9 mouse cellular contexts compared by ENCODE assay signal in the genomic region with DNA sequence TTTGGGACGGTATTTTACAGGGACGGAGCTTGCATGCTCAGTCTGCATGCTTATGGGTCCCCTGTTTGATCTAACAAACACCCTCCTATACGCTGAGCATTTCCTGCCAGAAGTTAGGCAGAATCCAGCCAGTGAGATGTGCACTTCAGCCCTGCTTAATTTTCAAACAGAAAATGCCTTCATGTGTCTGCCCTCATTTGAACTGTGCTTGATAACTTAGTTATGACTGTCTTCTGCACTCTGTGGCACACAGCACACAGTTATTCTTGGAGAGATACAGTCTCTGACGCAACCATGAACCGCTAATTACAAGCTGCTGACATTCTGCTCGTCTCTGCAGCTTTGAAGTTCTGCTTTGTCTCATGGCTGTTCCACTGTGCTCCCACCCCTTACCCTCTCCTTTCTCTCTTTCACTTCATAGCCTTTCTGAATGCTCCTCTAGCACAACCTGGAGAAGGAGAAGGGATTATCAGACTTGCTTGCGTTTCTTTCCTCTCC.
A peak's percentile ranks its signal among the peaks of the same experiment; 100 is the strongest.
DNase-seq lines count a peak whose midpoint lies in the region; ATAC-seq and TF ChIP-seq lines count a peak whose summit lies in the region.
"Had no signal": no experiment of that assay in that cellular context is flagged by ENCODE, and none has a peak within 500 bp of the region (broad histone marks: within the 10 kb centered on the region; RNA-seq: fewer than 3 reads in every experiment).

No protein-coding gene starts in this region.

- H3K4me2 ChIP-seq in embryonic facial prominence, embryonic 15.5 days (replicated peaks), result peak overlapping the region; percentile 53
- peak overlapping the region; percentile 70 for H3K4me2 ChIP-seq in heart, embryonic 15.5 days
- H3K4me2 ChIP-seq in liver, embryonic 14.5 days (ENCODE audit: low read depth), result peak overlapping the region; percentile 47
- H3K4me2 ChIP-seq in neural tube, embryonic 12.5 days (replicated peaks), result peak overlapping the region; percentile 56

- peaks cover 33% of the 10 kb centered on the region for H3K4me1 ChIP-seq in embryonic facial prominence, embryonic 15.5 days
- H3K4me1 ChIP-seq in heart, embryonic 15.5 days (replicated peaks), result peaks cover 55% of the 10 kb centered on the region
- peaks cover 0 to 8% of the 10 kb centered on the region in 2 experiments; a peak in 2 of 4 replicates for H3K4me1 ChIP-seq in liver, embryonic 14.5 days (replicated peaks; ENCODE audit: control insufficient read depth in 2 of 2, insufficient read depth in 2 of 2, low read length in 1 of 2)
- H3K4me1 ChIP-seq in neural tube, embryonic 12.5 days, result peaks cover 37% of the 10 kb centered on the region

- H3K9me3 ChIP-seq in embryonic facial prominence, embryonic 15.5 days (replicated peaks), result no peaks in the 10 kb centered on the region
- H3K9me3 ChIP-seq in heart, embryonic 15.5 days (replicated peaks), result no peaks in the 10 kb centered on the region
- H3K9me3 ChIP-seq in liver, embryonic 14.5 days (ENCODE audit: control insufficient read depth, low read length), result no peaks in the 10 kb centered on the region
- no peaks in the 10 kb centered on the region for H3K9me3 ChIP-seq in neural tube, embryonic 12.5 days
- H3K9me3 ChIP-seq: G1E had no signal

- peak; percentile 74 for ATAC-seq in embryonic facial prominence, embryonic 15.5 days (ENCODE audit: insufficient number of reproducible peaks, low FRiP score, low TSS enrichment, low read depth)
- ATAC-seq in heart, embryonic 15.5 days (replicated peaks; ENCODE audit: insufficient number of reproducible peaks, insufficient read depth, low FRiP score, low read depth), result peak; percentile 70
- ATAC-seq in liver, embryonic 14.5 days (ENCODE audit: insufficient read depth), result peak; percentile 41; the same call in 1 of the 2 replicates
- ATAC-seq in neural tube, embryonic 12.5 days (ENCODE audit: low FRiP score, low read depth), result no peak; the same call in 1 of the 2 replicates

- peak overlapping the region; percentile 25 for H3K4me3 ChIP-seq in embryonic facial prominence, embryonic 15.5 days (replicated peaks)
- H3K4me3 ChIP-seq in heart, embryonic 15.5 days, result peak overlapping the region; percentile 40
- peak overlapping the region in 1 of 2 experiments; percentile 8; a peak in 2 of 4 replicates for H3K4me3 ChIP-seq in liver, embryonic 14.5 days (ENCODE audit: insufficient read depth in 1 of 2, low read depth in 2 of 2, low read length in 2 of 2)
- peak overlapping the region; percentile 12 for H3K4me3 ChIP-seq in neural tube, embryonic 12.5 days

- peak; percentile 24 for DNase-seq in kidney, adult 18-20 months
- no peak for DNase-seq in kidney, adult 8-10 months
- peak; percentile 40 to 60 for DNase-seq in kidney, postnatal 4 days
- DNase-seq in liver, embryonic 14.5 days (ENCODE audit: low read depth in 3 of 3, low spot score in 3 of 3), result no peak
- no peak for DNase-seq in spleen, postnatal 4 days (ENCODE audit: low spot score in 2 of 2)

- H3K27me3 ChIP-seq in embryonic facial prominence, embryonic 15.5 days, result no peaks in the 10 kb centered on the region
- no peaks in the 10 kb centered on the region for H3K27me3 ChIP-seq in heart, embryonic 15.5 days
- no peaks in the 10 kb centered on the region for H3K27me3 ChIP-seq in liver, embryonic 14.5 days (ENCODE audit: control insufficient read depth, insufficient read depth, low read length)
- H3K27me3 ChIP-seq in neural tube, embryonic 12.5 days (replicated peaks), result no peaks in the 10 kb centered on the region

- 0 out of 2 replicates have a peak overlapping the region, but pooled peaks have one; percentile 6 for H3K9ac ChIP-seq in embryonic facial prominence, embryonic 15.5 days
- H3K9ac ChIP-seq in heart, embryonic 15.5 days, result peak overlapping the region; percentile 39
- H3K9ac ChIP-seq in liver, embryonic 14.5 days (replicated peaks), result no peak overlapping the region
- peak overlapping the region; percentile 44 for H3K9ac ChIP-seq in neural tube, embryonic 12.5 days

- no peak for TF ChIP-seq CTCF in liver, embryonic 14.5 days (IDR thresholded peaks at IDR 0.05; ENCODE audit: low read depth)

- no peak for TF ChIP-seq EP300 in liver, embryonic 14.5 days (IDR thresholded peaks at IDR 0.05; ENCODE audit: low read depth)

- H3K36me3 ChIP-seq in embryonic facial prominence, embryonic 15.5 days, result no peaks in the 10 kb centered on the region
- no peaks in the 10 kb centered on the region for H3K36me3 ChIP-seq in heart, embryonic 15.5 days
- H3K36me3 ChIP-seq in liver, embryonic 14.5 days (replicated peaks; ENCODE audit: control insufficient read depth, insufficient read depth, low read depth), result no peaks in the 10 kb centered on the region
- no peaks in the 10 kb centered on the region for H3K36me3 ChIP-seq in neural tube, embryonic 12.5 days
- H3K36me3 ChIP-seq: G1E had no signal

- peak overlapping the region; percentile 94 for H3K27ac ChIP-seq in embryonic facial prominence, embryonic 15.5 days (replicated peaks)
- peak overlapping the region; percentile 96 for H3K27ac ChIP-seq in heart, embryonic 15.5 days
- H3K27ac ChIP-seq in liver, embryonic 14.5 days, result no peak overlapping the region
- peak overlapping the region; percentile 86 for H3K27ac ChIP-seq in neural tube, embryonic 12.5 days

- 3% methylated on average over 7 of the region's 7 CpGs for WGBS in embryonic facial prominence, embryonic 15.5 days
- WGBS in heart, embryonic 15.5 days, result 2% methylated on average over 7 of the region's 7 CpGs
- 12% methylated on average over 7 of the region's 7 CpGs for WGBS in liver, embryonic 14.5 days (ENCODE audit: insufficient replicate concordance)
- 6% methylated on average over 7 of the region's 7 CpGs for WGBS in neural tube, embryonic 12.5 days

Comparison
In these comparisons a context has a peak if more than half of its experiments do, and no peak if none do; other contexts are left out.
1. DNase-seq: peak in kidney, adult 18-20 months (single experiment) and kidney, postnatal 4 days (2 of 2); none in kidney, adult 8-10 months (0 of 2), liver, embryonic 14.5 days (0 of 3) and spleen, postnatal 4 days (0 of 2).
2. Peak in every context shown above with its lines, with median percentiles within 50 percentile points of each other: H3K4me2 ChIP-seq.